Mouse (Mus musculus) spleen, adult 12 weeks (tissue): Measurements from ENCODE around the gene Ovol1.

ENCODE experiments used
- DNase-seq: peaks from one replicate; pipeline ENCODE4 v3.0.0; 2022; ENCODE audit warnings: low spot score

Gene Ovol1

GRCm38 (mm10) chr19:5568470-5569140, 8.2 kb upstream of the Ovol1 start:
- peak; percentile 78 for DNase-seq

DNA sequence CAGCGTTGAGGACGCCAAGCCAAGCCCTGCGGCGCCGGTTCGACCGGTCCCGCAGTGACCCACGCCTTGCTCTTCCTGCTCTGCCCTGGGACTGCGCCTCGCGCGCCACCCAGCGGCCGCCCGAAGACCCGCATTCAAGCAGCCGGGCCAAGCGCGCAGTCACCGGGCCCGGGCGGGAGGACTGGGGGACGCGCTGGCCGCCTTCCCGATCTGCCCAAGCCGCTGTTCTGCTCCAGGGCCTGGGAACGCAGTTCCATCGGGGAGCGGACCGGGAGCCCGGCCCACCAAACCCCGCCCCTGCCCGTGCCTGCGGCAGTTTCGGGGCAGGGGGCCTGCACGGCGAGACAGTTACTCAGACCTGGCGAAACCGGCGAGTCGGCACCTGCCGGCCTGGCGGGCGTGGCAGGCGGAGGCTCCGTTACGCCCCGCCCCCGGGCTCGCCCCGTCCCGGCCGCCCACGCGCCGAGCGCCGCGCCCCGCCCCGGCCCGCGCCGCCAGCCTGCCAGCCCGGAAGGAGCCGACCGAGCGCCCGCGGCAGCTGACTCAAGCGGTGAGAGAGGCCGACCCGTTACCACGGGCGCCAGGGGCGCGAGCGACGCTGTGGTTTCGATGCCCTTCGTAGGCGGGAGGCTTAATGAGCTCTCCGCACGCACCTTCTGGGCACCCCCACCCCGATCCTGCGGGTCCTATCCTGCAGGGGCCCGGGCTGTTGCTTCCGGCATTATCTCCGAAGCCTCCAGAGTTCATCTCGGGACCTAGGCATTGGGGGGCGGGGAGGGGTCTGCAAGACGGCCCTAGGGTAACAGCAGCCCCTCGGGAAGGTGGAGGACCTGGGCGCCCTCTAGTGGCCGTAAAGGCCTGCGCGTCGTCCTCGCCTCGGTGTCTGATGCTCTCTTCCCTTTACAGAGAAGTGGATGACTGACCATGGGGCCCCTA, 7.4 kb upstream of the Ovol1 start, which contains the start of gene Ap5b1:
Gene Ap5b1 (plus strand): TSS at position 492 of the 936 bp plus-strand sequence.
- DNase-seq, result peak; percentile 92

DNA sequence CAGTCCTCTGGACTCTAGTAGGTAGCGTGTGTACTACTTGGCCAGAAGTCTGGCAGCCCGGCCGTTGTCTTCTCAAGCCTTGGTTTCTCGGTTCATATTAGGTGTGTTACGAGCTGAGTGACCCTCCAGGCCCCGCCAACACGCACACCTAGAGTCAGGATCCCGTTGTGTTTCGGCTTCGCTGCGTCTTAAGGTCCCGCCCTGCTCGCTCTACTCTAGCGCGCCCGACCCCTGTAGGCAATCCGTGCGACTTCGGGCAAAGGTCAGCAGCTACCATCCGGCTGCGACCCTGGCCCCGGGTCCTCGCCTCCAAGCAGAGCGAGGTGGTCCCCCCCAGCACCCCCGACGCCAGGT, 6.7 kb upstream of the Ovol1 start:
- DNase-seq, result no peak

GRCm38 (mm10) chr19:5566316-5566715, 5.9 kb upstream of the Ovol1 start:
- DNase-seq, result no peak

- DNase-seq, result no peak
These were observed 2.3 kb upstream of the Ovol1 start for GRCm38 (mm10) chr19:5562776-5563175.

DNA sequence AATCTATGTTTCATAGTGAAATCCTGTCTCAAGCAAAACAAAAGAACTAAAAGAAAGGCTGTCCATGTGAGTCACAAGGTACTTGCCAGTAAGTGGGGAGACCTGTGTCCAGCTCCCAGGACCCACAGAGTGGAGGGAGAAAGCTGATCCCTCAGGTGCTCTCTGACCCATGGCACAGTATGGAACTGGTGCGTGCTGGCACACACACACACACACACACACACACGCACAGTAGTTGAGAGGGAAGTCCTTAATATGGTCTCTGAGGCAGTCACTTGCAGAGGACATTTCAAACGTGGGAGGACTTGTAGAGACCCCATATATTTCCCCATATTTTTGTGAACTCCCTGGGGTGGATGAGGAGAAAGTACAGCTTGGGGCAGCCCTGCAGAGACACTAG, 1.4 kb upstream of the Ovol1 start:
- DNase-seq, result no peak

DNA sequence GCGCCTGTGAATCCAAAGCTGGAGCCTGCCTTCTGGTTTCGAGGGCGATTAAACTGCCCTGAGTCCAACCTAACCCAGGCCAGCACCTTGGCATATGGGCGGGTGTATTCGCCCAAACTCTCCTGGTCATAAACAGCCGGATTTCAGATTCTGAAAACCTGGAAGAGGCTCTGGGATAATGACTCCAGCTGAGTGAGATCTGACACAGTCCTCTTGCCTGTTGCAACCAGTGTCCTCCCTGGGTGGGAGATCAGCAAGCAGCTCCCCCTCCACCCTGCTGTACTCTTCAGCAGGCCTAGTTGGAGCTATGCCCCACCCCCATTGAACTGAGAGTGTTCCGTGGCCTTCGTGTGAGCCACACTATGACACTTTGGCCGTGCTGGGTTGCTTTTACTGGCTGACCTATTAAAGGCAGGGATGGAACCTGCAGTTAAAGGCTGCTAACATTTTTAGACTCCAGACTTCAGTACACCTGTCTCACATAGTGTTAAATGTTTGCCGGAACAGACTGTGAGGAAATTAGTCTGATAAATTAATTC, 875 bp upstream of the Ovol1 start:
- DNase-seq, result no peak

GRCm38 (mm10) chr19:5559631-5560456, 602 bp downstream of the Ovol1 start:
- no peak for DNase-seq

DNA sequence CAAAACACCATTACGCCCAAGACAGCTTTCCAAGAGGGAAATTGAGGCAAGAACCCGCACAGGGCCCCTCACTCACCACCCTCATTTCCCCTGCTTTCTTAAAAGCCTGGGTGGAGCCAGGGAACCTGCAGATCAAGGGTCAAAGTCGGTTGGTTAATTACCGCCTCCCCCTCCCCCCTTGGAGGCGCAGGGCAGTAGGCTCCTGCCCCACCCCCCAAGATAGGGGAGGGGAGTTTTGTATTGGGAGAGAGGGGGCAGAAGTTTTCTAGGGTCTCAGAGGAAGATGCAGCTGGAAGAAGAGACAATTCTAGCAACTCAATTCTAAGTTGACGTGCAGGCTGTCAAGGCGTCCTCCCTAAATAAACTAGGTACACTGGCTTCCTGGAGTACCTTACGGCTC, 1.2 kb downstream of the Ovol1 start:
- no peak for DNase-seq

DNA sequence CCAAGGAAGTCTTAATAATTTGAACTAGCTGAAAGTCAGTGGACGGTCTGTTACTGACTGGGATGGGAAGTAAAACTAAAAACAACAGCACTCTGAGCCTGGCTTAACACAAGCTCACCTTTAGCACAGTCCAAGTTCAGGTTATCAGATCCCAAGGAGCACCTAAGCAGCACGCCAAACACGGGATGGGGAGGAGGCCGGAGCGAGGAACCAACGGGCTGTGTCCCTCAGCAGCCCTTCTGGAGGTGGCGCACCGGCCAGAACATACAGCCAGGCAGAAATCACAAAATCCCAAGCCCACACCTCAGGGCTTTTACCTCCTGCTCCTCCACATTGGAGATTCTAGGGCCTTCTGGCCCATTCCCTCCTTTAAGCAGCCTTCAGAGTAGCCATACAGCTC, 1.7 kb downstream of the Ovol1 start:
- DNase-seq, result no peak

GRCm38 (mm10) chr19:5558169-5558568, 2.3 kb downstream of the Ovol1 start:
- no peak for DNase-seq

DNA sequence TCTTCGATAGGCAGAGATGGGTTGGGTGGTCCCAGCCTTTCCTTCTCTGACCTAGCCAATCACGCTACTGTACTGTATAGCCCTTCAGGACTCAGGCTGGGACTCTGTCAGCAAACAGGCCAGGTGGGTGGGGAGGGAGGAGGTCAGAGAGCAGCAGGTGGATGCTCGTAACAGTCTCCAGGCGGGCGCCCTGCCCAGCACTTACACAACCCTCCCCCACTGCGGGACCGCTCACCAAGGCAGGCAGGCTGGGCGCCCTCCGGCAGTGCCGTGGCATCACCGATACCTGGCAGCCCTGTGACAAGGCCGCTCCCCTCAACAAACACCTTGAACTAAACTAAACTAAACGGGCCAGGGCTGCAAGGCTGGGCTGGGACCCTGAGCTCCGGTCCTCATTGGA, 6.2 kb downstream of the Ovol1 start:
- no peak for DNase-seq

- DNase-seq, result no peak
These were observed 6.6 kb downstream of the Ovol1 start for GRCm38 (mm10) chr19:5553802-5554201.

DNA sequence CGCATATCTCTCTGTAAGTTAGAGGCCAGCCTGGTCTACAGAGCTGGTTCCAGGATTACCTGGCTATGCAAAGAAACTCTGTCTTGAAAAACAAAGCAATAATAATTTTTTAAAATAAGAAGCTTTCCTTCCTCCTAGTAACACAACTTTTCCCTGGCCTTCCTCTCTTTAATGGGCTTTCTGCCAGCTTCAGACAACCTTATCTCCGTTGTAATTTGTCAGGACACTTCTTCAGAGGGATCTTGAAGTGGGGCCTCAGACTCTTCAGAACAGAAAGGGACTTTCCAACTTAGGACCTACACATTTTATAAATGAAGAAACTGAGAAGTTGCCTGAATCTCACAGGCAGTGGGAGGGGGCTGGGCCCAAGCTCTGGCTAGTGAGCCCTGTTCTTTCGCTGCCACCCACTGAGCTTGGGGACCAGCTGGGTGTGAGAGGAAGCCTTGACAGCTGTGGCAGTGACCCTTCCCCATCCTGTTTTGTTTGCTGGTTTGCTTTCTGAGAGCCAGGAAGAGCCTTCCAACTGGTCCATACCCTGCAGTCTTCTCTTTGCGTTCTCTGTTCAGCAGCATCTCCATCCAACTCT, 12.9 kb downstream of the Ovol1 start:
- no peak for DNase-seq

DNA sequence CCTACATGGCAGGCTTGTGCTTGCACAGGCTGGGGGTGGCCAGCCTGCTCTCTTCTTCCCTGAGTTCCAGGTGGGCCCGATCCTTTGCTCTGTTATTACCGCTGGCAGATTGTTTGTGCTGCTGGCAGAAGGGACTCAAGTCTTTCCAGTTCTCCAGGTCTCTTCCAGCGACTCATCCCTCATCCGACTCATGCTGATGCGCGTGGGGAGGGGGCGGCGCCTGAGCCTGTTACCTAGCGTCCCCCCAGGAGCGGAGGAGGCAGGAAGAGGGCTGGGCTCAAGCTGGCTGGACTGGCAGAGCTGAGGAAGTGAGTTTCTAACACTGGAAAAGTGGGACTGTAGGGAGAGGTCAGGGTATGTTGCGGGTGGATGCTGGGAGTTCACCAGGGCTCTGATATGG, 16.4 kb downstream of the Ovol1 start:
- DNase-seq, result no peak

DNA sequence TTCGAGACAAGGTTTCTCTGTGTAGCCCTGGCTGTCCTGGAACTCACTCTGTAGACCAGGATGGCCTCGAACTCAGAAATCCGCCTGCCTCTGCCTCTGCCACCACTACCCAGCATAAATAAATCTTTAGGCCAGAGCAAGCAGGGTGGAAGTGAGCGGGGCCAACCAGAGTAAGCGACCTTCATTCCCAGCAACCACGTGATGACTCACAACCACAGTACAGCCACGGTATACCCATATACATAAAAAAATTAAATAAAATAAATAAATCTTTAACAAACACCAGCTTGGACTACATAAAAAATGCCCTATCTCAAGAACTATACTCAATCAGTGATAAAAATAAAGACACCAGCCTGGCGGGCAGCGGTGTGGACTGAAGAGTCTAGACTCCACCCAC, 17.1 kb downstream of the Ovol1 start:
- no peak for DNase-seq

DNA sequence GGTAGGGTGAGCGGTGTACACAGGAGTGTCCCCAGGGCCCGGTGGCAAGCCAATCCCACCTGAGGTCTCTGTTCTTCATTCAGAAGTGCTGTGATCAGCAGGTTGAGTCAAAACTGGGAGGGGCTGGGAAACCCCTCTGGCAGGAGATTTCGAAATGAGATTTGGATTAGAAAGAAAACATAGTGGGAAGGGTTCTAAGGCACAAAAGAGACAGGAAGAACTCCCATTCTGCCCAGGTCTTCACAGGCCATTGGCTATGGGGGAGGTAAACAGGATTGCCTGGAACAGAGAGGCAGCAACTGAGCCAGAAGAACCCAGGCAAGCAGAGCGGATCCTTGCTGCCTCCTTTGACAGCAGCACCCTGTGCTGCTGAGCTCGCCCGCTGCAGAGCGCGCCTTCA, 21.7 kb downstream of the Ovol1 start:
- no peak for DNase-seq

GRCm38 (mm10) chr19:5532520-5532919, 27.9 kb downstream of the Ovol1 start:
- no peak for DNase-seq

DNA sequence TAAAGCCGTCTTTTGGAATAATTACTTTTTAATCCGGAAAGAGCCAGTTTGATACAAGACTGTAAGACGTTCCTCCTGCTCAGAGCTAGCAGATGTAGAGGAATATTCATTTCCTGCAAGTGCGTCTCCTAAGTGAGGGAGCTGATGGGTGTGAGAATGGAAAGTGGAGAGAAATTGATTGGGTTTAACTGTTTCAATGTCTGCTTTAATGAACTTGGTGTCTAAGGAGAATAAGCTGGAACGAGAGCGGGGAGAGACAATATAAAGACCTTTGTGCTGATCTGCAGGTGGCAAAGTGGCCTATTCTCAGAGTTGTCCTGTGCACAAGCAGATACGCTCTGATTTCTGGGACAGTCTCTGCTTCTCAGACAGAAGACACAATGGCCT, 30.3 kb downstream of the Ovol1 start:
- no peak for DNase-seq

GRCm38 (mm10) chr19:5529325-5530137, 30.9 kb downstream of the Ovol1 start:
- peak; percentile 91 for DNase-seq

- DNase-seq, result no peak
These were observed 35.2 kb downstream of the Ovol1 start for GRCm38 (mm10) chr19:5525204-5525603.
